Mouse (Mus musculus) midbrain, embryonic 16.5 days (tissue): ENCODE results near the gene Rdh7. TPM values are rescaled to one million over a fixed set of nuclear protein-coding genes. Genes with fewer than 3 reads are reported as not detected.
"Not testable (repeated sequence)": the region's sequence is repeated elsewhere in the genome, so short reads cannot be mapped to it uniquely, and the experiment has no call there.

Experiments used
- ATAC-seq: fragments of 200-750 bp; cut with Nextera tagmentation; 2 replicates; pipeline ENCODE4 v1.8.0; 2017; ENCODE audit warnings: moderate TSS enrichment
- H3K27ac ChIP-seq: fragments of 300-500 bp; sonication (generic); 2 replicates; pipeline ENCODE4 v1.5.1; 2014; ENCODE audit warnings: mild to moderate bottlenecking, low read length, mixed read lengths
- H3K27me3 ChIP-seq: fragments of 300-500 bp; sonication (generic); 2 replicates; pipeline ENCODE4 v1.6.1; 2014; ENCODE audit warnings: low read depth, low read length, mixed read lengths; ENCODE audit not compliant: control insufficient read depth, insufficient read depth
- H3K36me3 ChIP-seq: fragments of 300-500 bp; sonication (generic); 2 replicates; pipeline ENCODE4 v1.6.1; 2014; ENCODE audit warnings: mild to moderate bottlenecking, low read length, moderate library complexity, mixed read lengths; ENCODE audit not compliant: control insufficient read depth, insufficient read depth
- H3K4me1 ChIP-seq: fragments of 300-500 bp; sonication (generic); 2 replicates; pipeline ENCODE4 v1.6.1; 2014; ENCODE audit warnings: mild to moderate bottlenecking, low read length, mixed read lengths; ENCODE audit not compliant: control insufficient read depth, insufficient read depth
- H3K4me2 ChIP-seq: fragments of 300-500 bp; sonication (generic); 2 replicates; pipeline ENCODE4 v1.6.1; 2014; ENCODE audit warnings: mild to moderate bottlenecking, low read length, mixed read lengths
- H3K4me3 ChIP-seq: fragments of 300-500 bp; sonication (generic); 2 replicates; pipeline ENCODE4 v1.5.1; 2014; ENCODE audit warnings: low read depth, mild to moderate bottlenecking, low read length, moderate library complexity, mixed read lengths
- H3K9ac ChIP-seq: fragments of 300-500 bp; sonication (generic); 2 replicates; pipeline ENCODE4 v1.6.1; 2014; ENCODE audit warnings: low read depth, low read length, mixed read lengths
- H3K9me3 ChIP-seq: fragments of 300-500 bp; sonication (generic); replicated peaks from 2 replicates; pipeline ENCODE4 v1.6.1; 2014; ENCODE audit warnings: mild to moderate bottlenecking, low read length, mixed read lengths; ENCODE audit not compliant: control insufficient read depth, poor library complexity, severe bottlenecking
- WGBS: fragments of 180-500 bp; shearing (Covaris S2); extraction: QIAGEN DNeasy Blood & Tissue Kit; methylation state at CpG from one replicate; pipeline ENCODE4 v1.1.7; 2014; 5-methylcytosine and 5-hydroxymethylcytosine counted together
- polyA plus RNA-seq: library from polyadenylated mRNA; unstranded; fragments of >200 nt; fragmentation: Nextera tagmentation; extraction: Ambion mirVana; gene quantifications from 2 replicates; pipeline ENCODE4 v1.2.1, GENCODE M21; 2015

Rdh7 gene
- polyA plus RNA-seq, 1 experiment from 2014 or later: not detected

DNA sequence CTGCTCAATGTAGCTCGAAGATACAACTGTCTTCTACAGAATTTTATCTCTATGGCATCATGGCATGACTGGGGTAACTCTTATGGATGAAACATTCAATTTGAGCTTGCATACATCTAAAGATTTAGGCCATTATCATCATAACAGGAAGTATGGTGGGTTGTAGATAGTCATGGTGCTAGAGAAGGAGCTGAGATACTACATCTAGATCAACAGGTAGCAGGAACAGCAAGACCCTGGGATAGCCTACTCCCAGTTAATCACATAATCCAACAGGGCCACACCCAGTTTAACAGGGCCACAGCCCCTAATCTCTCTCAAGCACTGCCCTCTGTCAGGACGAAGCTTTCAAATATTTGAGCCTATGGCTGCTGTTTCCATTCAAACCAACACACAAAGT lies 47.8 kb downstream of the Rdh7 start:
- no peaks in the 10 kb centered on the region for H3K27me3 ChIP-seq
- H3K9me3 ChIP-seq: 0 out of 2 replicates have a peak, but pooled peaks cover 3% of the 10 kb centered on the region
- no peak overlapping the region for H3K9ac ChIP-seq
- no peaks in the 10 kb centered on the region for H3K36me3 ChIP-seq
- no peaks in the 10 kb centered on the region for H3K4me1 ChIP-seq
- 74% methylated on average over 2 of the region's 2 CpGs for WGBS
- H3K4me3 ChIP-seq: no peak overlapping the region
- no peak overlapping the region for H3K4me2 ChIP-seq
- no peak overlapping the region for H3K27ac ChIP-seq
- no peak for ATAC-seq

DNA sequence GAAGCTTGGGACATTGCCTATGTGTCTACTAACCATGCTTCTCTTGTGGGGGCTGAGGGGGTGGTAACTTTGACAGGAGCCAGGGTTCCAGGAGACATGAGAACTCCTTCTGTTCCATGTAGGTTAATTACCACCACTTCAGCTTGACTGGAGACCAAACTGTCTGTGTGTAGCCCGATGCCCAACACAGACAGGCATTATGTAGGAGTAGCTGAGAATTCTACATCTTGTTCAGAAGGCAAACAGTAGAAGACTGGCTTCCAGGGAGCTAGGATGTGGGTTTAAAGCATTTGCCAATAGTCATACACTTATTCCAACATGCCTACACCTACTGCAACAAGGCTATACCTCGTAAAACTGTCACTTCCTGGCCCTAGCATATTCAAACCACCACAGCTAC lies 50.1 kb downstream of the Rdh7 start:
- WGBS: 87% methylated on average over 2 of the region's 2 CpGs
- Histone ChIP-seq H3K4me1 (no peaks in the 10 kb centered on the region), H3K9ac (no peak overlapping the region), H3K9me3 (0 out of 2 replicates have a peak, but pooled peaks cover 3% of the 10 kb centered on the region), H3K36me3 (no peaks in the 10 kb centered on the region), H3K27me3 (no peaks in the 10 kb centered on the region), H3K27ac (no peak overlapping the region), H3K4me2 (no peak overlapping the region), H3K4me3 (no peak overlapping the region)
- ATAC-seq: no peak

DNA sequence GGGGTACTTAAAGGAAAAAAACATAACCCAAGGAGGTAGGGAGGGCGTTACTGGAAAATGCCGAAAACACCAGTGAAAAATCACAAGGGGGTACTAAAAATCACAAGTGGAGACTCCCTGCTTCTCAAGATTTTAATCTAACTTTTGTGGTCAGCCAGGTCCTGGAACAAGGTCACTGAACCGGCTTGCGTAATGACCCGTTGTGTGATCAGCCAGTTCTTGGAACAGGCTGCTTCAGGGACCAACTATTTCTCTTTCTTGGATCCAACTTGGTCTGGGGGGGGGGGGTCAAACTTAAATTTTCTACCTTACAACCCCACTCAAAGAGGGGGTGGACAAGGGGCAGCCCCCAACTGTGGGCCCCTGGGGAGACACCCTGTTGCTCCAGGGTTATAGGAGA lies 50.8 kb downstream of the Rdh7 start:
- ATAC-seq, H3K27ac ChIP-seq, H3K4me2 ChIP-seq, H3K4me1 ChIP-seq, H3K9ac ChIP-seq, H3K36me3 ChIP-seq, H3K27me3 ChIP-seq, H3K4me3 ChIP-seq, H3K9me3 ChIP-seq: not testable (repeated sequence)
- 97% methylated on average over 5 of the region's 5 CpGs for WGBS

DNA sequence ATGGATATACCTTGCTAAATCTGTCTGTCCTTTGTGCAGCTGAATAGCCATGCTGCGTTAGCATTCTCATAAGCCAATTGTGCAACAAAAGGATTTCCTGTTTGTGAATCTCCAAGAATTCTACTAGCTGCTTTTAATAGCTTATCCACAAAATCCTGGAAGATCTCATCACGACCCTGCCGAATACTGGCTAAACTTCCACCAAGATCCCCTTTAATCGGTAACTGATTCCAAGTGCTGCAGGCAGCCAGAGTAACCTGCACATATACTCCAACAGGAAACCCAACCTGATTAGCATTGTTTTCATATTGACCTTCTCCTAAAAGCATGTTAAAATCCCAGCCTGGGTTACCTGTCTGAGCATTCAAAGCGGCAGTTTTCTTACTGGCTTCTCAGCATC lies 53.3 kb downstream of the Rdh7 start:
- ATAC-seq: no peak
- H3K4me2 ChIP-seq: no peak overlapping the region
- H3K4me1 ChIP-seq: no peaks in the 10 kb centered on the region
- 0 out of 2 replicates have a peak, but pooled peaks cover 3% of the 10 kb centered on the region for H3K9me3 ChIP-seq
- H3K4me3 ChIP-seq: no peak overlapping the region
- WGBS: 85% methylated on average over 5 of the region's 5 CpGs
- no peaks in the 10 kb centered on the region for H3K36me3 ChIP-seq
- H3K9ac ChIP-seq: no peak overlapping the region
- H3K27me3 ChIP-seq: no peaks in the 10 kb centered on the region
- no peak overlapping the region for H3K27ac ChIP-seq

DNA sequence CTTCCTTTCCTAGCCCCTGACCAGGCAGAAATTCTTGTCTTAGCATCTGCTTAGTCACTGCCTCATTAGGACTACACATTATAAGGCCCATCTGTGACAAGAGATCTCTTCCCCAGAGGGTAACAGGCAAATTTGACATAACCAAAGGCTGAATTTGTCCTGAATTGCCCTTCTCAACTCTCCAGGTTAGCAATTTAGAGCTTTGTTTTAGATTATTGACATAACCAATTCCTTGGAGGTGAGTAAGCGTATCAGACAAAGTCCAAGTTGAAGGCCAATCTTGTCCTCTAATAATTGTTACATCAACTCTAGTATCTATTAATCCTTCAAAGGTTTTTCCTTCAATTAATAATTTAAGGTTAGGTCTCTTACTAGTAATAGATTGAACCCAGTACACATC lies 54.4 kb downstream of the Rdh7 start:
- ATAC-seq, H3K27me3 ChIP-seq, H3K4me2 ChIP-seq, H3K4me1 ChIP-seq, H3K4me3 ChIP-seq, H3K9ac ChIP-seq, H3K36me3 ChIP-seq, H3K9me3 ChIP-seq, H3K27ac ChIP-seq: not testable (repeated sequence)
- 95% methylated on average over 1 of the region's 1 CpGs for WGBS

Other genes with a start within 250 kb of the Rdh7 start
- gene Stat6, start 245.8 kb downstream of the Rdh7 start, polyA plus RNA-seq: 4.4 and 5.4 TPM in 2 replicates
- gene Nemp1, start 221.9 kb downstream of the Rdh7 start, polyA plus RNA-seq: 3.2 TPM in 2 replicates
- 1.6 and 2.1 TPM in 2 replicates for gene Nab2, start 220.2 kb downstream of the Rdh7 start, polyA plus RNA-seq
- 0.60 and 0.93 TPM in 2 replicates for gene Myo1a, start 183.6 kb downstream of the Rdh7 start, polyA plus RNA-seq
- 0.34 and 1.2 TPM in 2 replicates for gene Tac2, start 164.3 kb downstream of the Rdh7 start, polyA plus RNA-seq
- 2.7 and 3.2 TPM in 2 replicates for gene Zbtb39, start 149.3 kb downstream of the Rdh7 start, polyA plus RNA-seq
- 1.1 and 1.7 TPM in 2 replicates for gene Gpr182, start 137.1 kb downstream of the Rdh7 start, polyA plus RNA-seq
- not detected in 2 replicates for gene Rdh1, start 129.1 kb downstream of the Rdh7 start, polyA plus RNA-seq
- 0.25 TPM in 1 of 2 replicates, not detected in the other for gene Rdh16f1, start 129.0 kb downstream of the Rdh7 start, polyA plus RNA-seq
- 0.15 TPM in 1 of 2 replicates, not detected in the other for gene Rdh9, start 112.4 kb downstream of the Rdh7 start, polyA plus RNA-seq
- not detected in 2 replicates for gene Rdh16, start 87.7 kb downstream of the Rdh7 start, polyA plus RNA-seq
- not detected in 2 replicates for gene Rdh19, start 38.9 kb downstream of the Rdh7 start, polyA plus RNA-seq
- not detected in 2 replicates for gene Rdh16f2, start 22.3 kb downstream of the Rdh7 start, polyA plus RNA-seq
- not detected in 2 replicates for gene Sdr9c7, start 9.7 kb upstream of the Rdh7 start, polyA plus RNA-seq
- gene Hsd17b6, start 118.8 kb upstream of the Rdh7 start, polyA plus RNA-seq: not detected in 2 replicates
- 37.4 and 40.1 TPM in 2 replicates for gene Prim1, start 126.4 kb upstream of the Rdh7 start, polyA plus RNA-seq
- 487 and 537 TPM in 2 replicates for gene Naca, start 146.8 kb upstream of the Rdh7 start, polyA plus RNA-seq
- gene Ptges3, start 170.1 kb upstream of the Rdh7 start, polyA plus RNA-seq: 387 and 407 TPM in 2 replicates
- 2,034 and 2,090 TPM in 2 replicates for gene Atp5b, start 194.5 kb upstream of the Rdh7 start, polyA plus RNA-seq
- 7.4 and 8.5 TPM in 2 replicates for gene Baz2a, start 202.8 kb upstream of the Rdh7 start, polyA plus RNA-seq